Mouse (Mus musculus): ENCODE data around the gene Atg4b. TPM values are rescaled to one million over a fixed set of nuclear protein-coding genes. Genes with fewer than 3 reads are reported as not detected.

The Atg4b gene
- polyA plus RNA-seq, 1 experiment from 2014 or later = 85.6 TPM

- no peaks in the 10 kb centered on the region for H3K27me3 ChIP-seq (replicated peaks; ENCODE audit: control insufficient read depth, insufficient read depth, low read length)
- H3K4me2 ChIP-seq (ENCODE audit: low read length) = peak within 1 kb of the TSS; percentile 91
- H3K27ac ChIP-seq (ENCODE audit: low read depth, low read length) = peak within 1 kb of the TSS; percentile 99
- peaks cover 18% of the 10 kb centered on the region for H3K36me3 ChIP-seq (ENCODE audit: control insufficient read depth, insufficient read depth, low read length)
- peak within 1 kb of the TSS; percentile 84 for H3K4me3 ChIP-seq (ENCODE audit: low read length)
- peak within 1 kb of the TSS; percentile 93 for H3K9ac ChIP-seq (ENCODE audit: low read depth, low read length)
- peak; percentile 93 for ATAC-seq
- H3K9me3 ChIP-seq (ENCODE audit: control insufficient read depth, low read length) = no peaks in the 10 kb centered on the region
- under 1% methylated on average over 68 of the region's 94 CpGs for WGBS
- peaks cover 22% of the 10 kb centered on the region for H3K4me1 ChIP-seq (ENCODE audit: control insufficient read depth, insufficient read depth, low read depth, low read length)
These were observed 52.5 kb downstream of the Atg4b start, which contains the start of gene Ing5 for GRCm38 (mm10) chr1:93803556-93804507. Ing5 (plus strand) TSS chr1:93803965.

- H3K9ac ChIP-seq (ENCODE audit: low read depth, low read length) = peak overlapping the region; percentile 93
- H3K4me3 ChIP-seq (ENCODE audit: low read length) = peak overlapping the region; percentile 84
- H3K4me1 ChIP-seq (ENCODE audit: control insufficient read depth, insufficient read depth, low read depth, low read length) = peaks cover 22% of the 10 kb centered on the region
- peaks cover 23% of the 10 kb centered on the region for H3K36me3 ChIP-seq (ENCODE audit: control insufficient read depth, insufficient read depth, low read length)
- no peak for ATAC-seq
- no peaks in the 10 kb centered on the region for H3K9me3 ChIP-seq (ENCODE audit: control insufficient read depth, low read length)
- H3K27me3 ChIP-seq (replicated peaks; ENCODE audit: control insufficient read depth, insufficient read depth, low read length) = no peaks in the 10 kb centered on the region
- 88% methylated on average over 4 of the region's 4 CpGs for WGBS
- no peak overlapping the region for H3K27ac ChIP-seq (ENCODE audit: low read depth, low read length)
- peak overlapping the region; percentile 91 for H3K4me2 ChIP-seq (ENCODE audit: low read length)
These were observed 53.5 kb downstream of the Atg4b start for GRCm38 (mm10) chr1:93804818-93805217.

GRCm38 (mm10) chr1:93805221-93805951, 54.1 kb downstream of the Atg4b start:
- WGBS = 82% methylated on average over 5 of the region's 5 CpGs
- Histone ChIP-seq H3K27me3 (replicated peaks; ENCODE audit: control insufficient read depth, insufficient read depth, low read length) (no peaks in the 10 kb centered on the region), H3K4me1 (ENCODE audit: control insufficient read depth, insufficient read depth, low read depth, low read length) (peaks cover 22% of the 10 kb centered on the region), H3K36me3 (ENCODE audit: control insufficient read depth, insufficient read depth, low read length) (peaks cover 25% of the 10 kb centered on the region), H3K9ac (ENCODE audit: low read depth, low read length) (no peak overlapping the region; the same call in 1 of the 2 replicates), H3K4me2 (ENCODE audit: low read length) (no peak overlapping the region), H3K4me3 (ENCODE audit: low read length) (no peak overlapping the region), H3K27ac (ENCODE audit: low read depth, low read length) (no peak overlapping the region), H3K9me3 (ENCODE audit: control insufficient read depth, low read length) (no peaks in the 10 kb centered on the region)
- no peak for ATAC-seq

GRCm38 (mm10) chr1:93808871-93809270, 57.6 kb downstream of the Atg4b start:
- Histone ChIP-seq H3K9ac (ENCODE audit: low read depth, low read length) (no peak overlapping the region), H3K4me2 (ENCODE audit: low read length) (no peak overlapping the region), H3K4me3 (ENCODE audit: low read length) (no peak overlapping the region), H3K36me3 (ENCODE audit: control insufficient read depth, insufficient read depth, low read length) (peaks cover 44% of the 10 kb centered on the region), H3K27ac (ENCODE audit: low read depth, low read length) (no peak overlapping the region), H3K4me1 (ENCODE audit: control insufficient read depth, insufficient read depth, low read depth, low read length) (peaks cover 9% of the 10 kb centered on the region), H3K9me3 (ENCODE audit: control insufficient read depth, low read length) (no peaks in the 10 kb centered on the region), H3K27me3 (replicated peaks; ENCODE audit: control insufficient read depth, insufficient read depth, low read length) (no peaks in the 10 kb centered on the region)
- 97% methylated on average over 4 of the region's 4 CpGs for WGBS
- ATAC-seq = no peak

- H3K4me2 ChIP-seq (ENCODE audit: low read length) = no peak overlapping the region
- H3K36me3 ChIP-seq (ENCODE audit: control insufficient read depth, insufficient read depth, low read length) = peaks cover 51% of the 10 kb centered on the region
- ATAC-seq = no peak
- H3K27me3 ChIP-seq (replicated peaks; ENCODE audit: control insufficient read depth, insufficient read depth, low read length) = no peaks in the 10 kb centered on the region
- no peak overlapping the region for H3K4me3 ChIP-seq (ENCODE audit: low read length)
- WGBS = 98% methylated on average over 3 of the region's 3 CpGs
- no peak overlapping the region for H3K9ac ChIP-seq (ENCODE audit: low read depth, low read length)
- no peaks in the 10 kb centered on the region for H3K9me3 ChIP-seq (ENCODE audit: control insufficient read depth, low read length)
- H3K4me1 ChIP-seq (ENCODE audit: control insufficient read depth, insufficient read depth, low read depth, low read length) = peaks cover 1% of the 10 kb centered on the region
- no peak overlapping the region for H3K27ac ChIP-seq (ENCODE audit: low read depth, low read length)
These were observed 58.7 kb downstream of the Atg4b start for GRCm38 (mm10) chr1:93810011-93810410.

GRCm38 (mm10) chr1:93811495-93812039, 60.3 kb downstream of the Atg4b start:
- Histone ChIP-seq H3K36me3 (ENCODE audit: control insufficient read depth, insufficient read depth, low read length) (peaks cover 53% of the 10 kb centered on the region), H3K27ac (ENCODE audit: low read depth, low read length) (no peak overlapping the region), H3K4me2 (ENCODE audit: low read length) (no peak overlapping the region), H3K4me1 (ENCODE audit: control insufficient read depth, insufficient read depth, low read depth, low read length) (no peaks in the 10 kb centered on the region), H3K9me3 (ENCODE audit: control insufficient read depth, low read length) (no peaks in the 10 kb centered on the region), H3K4me3 (ENCODE audit: low read length) (no peak overlapping the region), H3K27me3 (replicated peaks; ENCODE audit: control insufficient read depth, insufficient read depth, low read length) (no peaks in the 10 kb centered on the region), H3K9ac (ENCODE audit: low read depth, low read length) (no peak overlapping the region)
- WGBS = 97% methylated on average over 8 of the region's 8 CpGs
- no peak for ATAC-seq

- no peak for ATAC-seq
- H3K36me3 ChIP-seq (ENCODE audit: control insufficient read depth, insufficient read depth, low read length) = peaks cover 43% of the 10 kb centered on the region
- 92% methylated on average over 8 of the region's 8 CpGs for WGBS
These were observed 66.7 kb downstream of the Atg4b start for GRCm38 (mm10) chr1:93817823-93818532.

GRCm38 (mm10) chr1:93818722-93819121, 67.4 kb downstream of the Atg4b start:
- H3K4me2 ChIP-seq (ENCODE audit: low read length) = no peak overlapping the region
- H3K9ac ChIP-seq (ENCODE audit: low read depth, low read length) = no peak overlapping the region
- no peak overlapping the region for H3K4me3 ChIP-seq (ENCODE audit: low read length)
- H3K27ac ChIP-seq (ENCODE audit: low read depth, low read length) = no peak overlapping the region
- H3K4me1 ChIP-seq (ENCODE audit: control insufficient read depth, insufficient read depth, low read depth, low read length) = no peaks in the 10 kb centered on the region
- 70% methylated on average over 7 of the region's 7 CpGs for WGBS
- H3K36me3 ChIP-seq (ENCODE audit: control insufficient read depth, insufficient read depth, low read length) = peaks cover 37% of the 10 kb centered on the region
- H3K27me3 ChIP-seq (replicated peaks; ENCODE audit: control insufficient read depth, insufficient read depth, low read length) = no peaks in the 10 kb centered on the region
- H3K9me3 ChIP-seq (ENCODE audit: control insufficient read depth, low read length) = no peaks in the 10 kb centered on the region
- ATAC-seq = no peak

More at GRCm38 (mm10) chr1:93817823-93818532, 66.7 kb downstream of the Atg4b start:
- no peak overlapping the region for H3K9ac ChIP-seq (ENCODE audit: low read depth, low read length)
- no peaks in the 10 kb centered on the region for H3K4me1 ChIP-seq (ENCODE audit: control insufficient read depth, insufficient read depth, low read depth, low read length)
- H3K9me3 ChIP-seq (ENCODE audit: control insufficient read depth, low read length) = no peaks in the 10 kb centered on the region
- no peak overlapping the region for H3K4me2 ChIP-seq (ENCODE audit: low read length)
- no peak overlapping the region for H3K27ac ChIP-seq (ENCODE audit: low read depth, low read length)
- H3K27me3 ChIP-seq (replicated peaks; ENCODE audit: control insufficient read depth, insufficient read depth, low read length) = no peaks in the 10 kb centered on the region
- H3K4me3 ChIP-seq (ENCODE audit: low read length) = no peak overlapping the region
